In the genomic region with DNA sequence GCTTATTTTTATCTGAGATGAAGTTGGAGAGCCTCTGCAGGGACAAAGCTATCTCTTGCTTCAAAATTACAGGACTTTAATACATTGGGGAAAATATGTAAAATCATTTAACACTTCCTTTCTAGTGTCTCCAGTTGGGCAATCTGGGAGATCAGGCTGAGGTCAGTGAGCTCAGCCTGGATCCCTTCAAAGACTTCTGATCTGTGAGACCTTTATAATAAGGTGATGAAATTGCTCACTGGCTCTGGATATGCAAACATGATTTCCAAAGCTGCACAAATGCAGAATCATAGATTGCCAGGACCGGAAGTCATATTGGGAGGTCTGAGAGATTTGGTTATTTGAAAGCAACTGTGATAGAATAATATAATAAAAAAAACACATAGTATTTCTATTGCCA, we compare ENCODE assay signal across 19 mouse cellular contexts.
"Had no signal": no experiment of that assay in that cellular context is flagged by ENCODE, and none has a peak within 500 bp of the region (broad histone marks: within the 10 kb centered on the region; RNA-seq: fewer than 3 reads in every experiment).

No protein-coding gene starts in this region.

- H3K4me3 ChIP-seq: intestine, embryonic 15.5 days; kidney, embryonic 15.5 days; limb, embryonic 10.5 days; limb, embryonic 13.5 days; liver, embryonic 12.5 days; liver, embryonic 15.5 days; midbrain, embryonic 12.5 days; midbrain, embryonic 15.5 days; myocyte had no signal

- H3K27ac ChIP-seq: intestine, embryonic 15.5 days; kidney, embryonic 15.5 days; limb, embryonic 10.5 days; limb, embryonic 13.5 days; liver, embryonic 12.5 days; liver, embryonic 15.5 days; midbrain, embryonic 12.5 days; midbrain, embryonic 15.5 days had no signal

- ATAC-seq: intestine, embryonic 15.5 days; liver, embryonic 12.5 days; midbrain, embryonic 15.5 days had no signal

- H3K4me1 ChIP-seq: intestine, embryonic 15.5 days; kidney, embryonic 15.5 days; liver, embryonic 12.5 days; liver, embryonic 15.5 days; midbrain, embryonic 12.5 days; midbrain, embryonic 15.5 days had no signal

- H3K9ac ChIP-seq: intestine, embryonic 15.5 days; kidney, embryonic 15.5 days; limb, embryonic 13.5 days; liver, embryonic 12.5 days; liver, embryonic 15.5 days; midbrain, embryonic 12.5 days; midbrain, embryonic 15.5 days had no signal

- DNase-seq: kidney, adult 11 months; kidney, adult 8-10 months; kidney, postnatal 10 days; kidney, postnatal 36 days; liver; lung, adult 18-20 months; retina, postnatal 1 day; spleen, adult 18-20 months; thymus, adult 18-20 months; thymus, postnatal 36 days had no signal

- H3K36me3 ChIP-seq: intestine, embryonic 15.5 days; kidney, embryonic 15.5 days; limb, embryonic 10.5 days; limb, embryonic 13.5 days; liver, embryonic 12.5 days; liver, embryonic 15.5 days; midbrain, embryonic 12.5 days; midbrain, embryonic 15.5 days had no signal

- H3K4me2 ChIP-seq: intestine, embryonic 15.5 days; kidney, embryonic 15.5 days; limb, embryonic 13.5 days; liver, embryonic 12.5 days; liver, embryonic 15.5 days; midbrain, embryonic 12.5 days; midbrain, embryonic 15.5 days had no signal

- H3K9me3 ChIP-seq: intestine, embryonic 15.5 days; kidney, embryonic 15.5 days; limb, embryonic 10.5 days; limb, embryonic 13.5 days; liver, embryonic 12.5 days; liver, embryonic 15.5 days; midbrain, embryonic 12.5 days; midbrain, embryonic 15.5 days had no signal

- H3K27me3 ChIP-seq: intestine, embryonic 15.5 days; kidney, embryonic 15.5 days; limb, embryonic 13.5 days; liver, embryonic 12.5 days; liver, embryonic 15.5 days; midbrain, embryonic 12.5 days; midbrain, embryonic 15.5 days had no signal
